Mouse (Mus musculus): ENCODE results near the gene Smarca2. TPM values are rescaled to one million over a fixed set of nuclear protein-coding genes. Genes with fewer than 3 reads are reported as not detected.

Gene Smarca2
- polyA plus RNA-seq, 1 experiment = 2.1 TPM

DNA sequence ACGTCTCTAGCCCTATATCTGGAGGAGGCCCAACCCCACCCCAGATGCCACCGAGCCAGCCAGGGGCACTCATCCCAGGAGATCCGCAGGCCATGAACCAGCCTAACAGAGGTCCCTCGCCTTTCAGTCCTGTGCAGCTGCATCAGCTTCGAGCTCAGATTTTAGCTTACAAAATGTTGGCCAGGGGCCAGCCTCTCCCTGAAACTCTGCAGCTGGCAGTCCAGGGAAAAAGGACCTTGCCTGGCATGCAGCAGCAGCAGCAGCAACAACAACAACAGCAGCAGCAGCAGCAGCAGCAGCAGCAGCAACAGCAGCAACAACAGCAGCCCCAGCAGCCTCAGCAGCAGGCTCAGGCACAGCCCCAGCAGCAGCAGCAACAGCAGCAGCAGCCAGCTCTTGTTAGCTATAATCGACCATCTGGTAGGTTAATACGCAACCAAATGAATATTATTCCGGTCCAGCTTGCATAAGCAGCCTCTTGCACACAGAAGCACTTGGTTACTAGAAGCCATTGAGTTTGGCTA lies 25.9 kb downstream of the Smarca2 start:
- H3K36me3 ChIP-seq (ENCODE audit: control insufficient read depth, insufficient read depth) = no peaks in the 10 kb centered on the region
- H3K27me3 ChIP-seq (ENCODE audit: control insufficient read depth, insufficient read depth, insufficient read length) = no peaks in the 10 kb centered on the region
- H3ac ChIP-seq (ENCODE audit: control insufficient read depth, insufficient read length, low read depth) = no peak overlapping the region
- no peaks in the 10 kb centered on the region for H3K79me3 ChIP-seq (ENCODE audit: low read depth)
- TF ChIP-seq MYOD1 (IDR thresholded peaks at IDR 0.05; ENCODE audit: control insufficient read depth, insufficient read length, low read depth) (no peak), MAX (IDR thresholded peaks at IDR 0.05) (no peak), MYOG (IDR thresholded peaks at IDR 0.05; ENCODE audit: control insufficient read depth, extremely low read depth, insufficient read length) (no peak), USF1 (IDR thresholded peaks at IDR 0.05; ENCODE audit: low read depth) (no peak), FOSL1 (IDR thresholded peaks at IDR 0.05; ENCODE audit: insufficient read depth, low read length, poor library complexity, severe bottlenecking) (no peak)
- no peak overlapping the region for H3K4me3 ChIP-seq (ENCODE audit: insufficient read depth, poor library complexity, severe bottlenecking)
- H3K79me2 ChIP-seq (ENCODE audit: control insufficient read depth, insufficient read depth) = no peaks in the 10 kb centered on the region

DNA sequence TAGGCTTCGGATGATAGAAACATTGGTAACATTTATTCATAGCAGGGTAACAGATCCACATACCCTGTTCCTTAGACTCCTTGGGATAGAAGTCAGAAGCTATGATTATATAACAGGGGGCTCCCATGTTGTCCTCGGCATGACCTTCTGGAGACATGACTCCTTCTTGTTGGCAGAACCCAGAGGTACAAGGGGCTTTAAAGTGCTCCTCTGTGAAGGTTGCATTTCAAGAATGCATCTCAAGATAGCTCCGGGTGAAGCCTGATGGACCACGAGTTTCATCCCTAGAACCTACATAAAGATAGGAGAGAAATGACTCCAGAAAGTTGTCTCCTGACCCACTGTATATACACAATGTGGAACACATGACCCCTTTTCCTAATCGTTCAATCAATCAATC lies 27.4 kb downstream of the Smarca2 start:
- H3K79me3 ChIP-seq (ENCODE audit: low read depth) = no peaks in the 10 kb centered on the region
- H3ac ChIP-seq (ENCODE audit: control insufficient read depth, insufficient read length, low read depth) = no peak overlapping the region
- no peak overlapping the region for H3K4me3 ChIP-seq (ENCODE audit: insufficient read depth, poor library complexity, severe bottlenecking)
- H3K79me2 ChIP-seq (ENCODE audit: control insufficient read depth, insufficient read depth) = no peaks in the 10 kb centered on the region
- H3K36me3 ChIP-seq (ENCODE audit: control insufficient read depth, insufficient read depth) = no peaks in the 10 kb centered on the region
- no peaks in the 10 kb centered on the region for H3K27me3 ChIP-seq (ENCODE audit: control insufficient read depth, insufficient read depth, insufficient read length)
- TF ChIP-seq MYOG (IDR thresholded peaks at IDR 0.05; ENCODE audit: control insufficient read depth, extremely low read depth, insufficient read length) (no peak), MYOD1 (IDR thresholded peaks at IDR 0.05; ENCODE audit: control insufficient read depth, insufficient read length, low read depth) (no peak), USF1 (IDR thresholded peaks at IDR 0.05; ENCODE audit: low read depth) (no peak), FOSL1 (IDR thresholded peaks at IDR 0.05; ENCODE audit: insufficient read depth, low read length, poor library complexity, severe bottlenecking) (no peak), CEBPB (IDR thresholded peaks at IDR 0.05; ENCODE audit: low read depth) (no peak), MAX (IDR thresholded peaks at IDR 0.05) (no peak), CTCF (IDR thresholded peaks at IDR 0.05; ENCODE audit: control insufficient read depth, insufficient read depth, insufficient read length) (no peak)

DNA sequence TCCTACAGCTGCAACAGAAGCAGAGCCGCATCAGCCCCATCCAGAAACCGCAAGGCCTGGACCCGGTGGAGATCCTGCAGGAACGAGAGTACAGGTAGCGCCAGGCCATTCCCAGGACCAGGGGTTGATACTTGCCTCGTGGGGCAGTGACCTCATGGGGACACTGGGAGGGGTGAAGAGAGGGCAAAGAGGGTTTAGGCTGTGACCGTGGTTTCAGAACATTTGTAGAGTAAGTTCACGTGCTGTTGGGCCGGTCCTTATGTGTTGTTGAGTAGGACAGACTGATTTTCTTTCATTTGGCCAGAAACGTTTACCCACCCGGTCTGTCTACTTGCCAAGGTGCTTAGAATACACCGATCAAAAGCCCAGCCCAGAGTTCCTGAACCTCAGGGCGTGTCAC lies 35.7 kb downstream of the Smarca2 start:
- no peaks in the 10 kb centered on the region for H3K36me3 ChIP-seq (ENCODE audit: control insufficient read depth, insufficient read depth)
- no peaks in the 10 kb centered on the region for H3K79me2 ChIP-seq (ENCODE audit: control insufficient read depth, insufficient read depth)
- no peaks in the 10 kb centered on the region for H3K79me3 ChIP-seq (ENCODE audit: low read depth)
- no peaks in the 10 kb centered on the region for H3K27me3 ChIP-seq (ENCODE audit: control insufficient read depth, insufficient read depth, insufficient read length)
- no peak overlapping the region for H3K4me3 ChIP-seq (ENCODE audit: insufficient read depth, poor library complexity, severe bottlenecking)
- no peak for TF ChIP-seq CTCF (IDR thresholded peaks at IDR 0.05; ENCODE audit: control insufficient read depth, insufficient read depth, insufficient read length)
- H3ac ChIP-seq (ENCODE audit: control insufficient read depth, insufficient read length, low read depth) = no peak overlapping the region

DNA sequence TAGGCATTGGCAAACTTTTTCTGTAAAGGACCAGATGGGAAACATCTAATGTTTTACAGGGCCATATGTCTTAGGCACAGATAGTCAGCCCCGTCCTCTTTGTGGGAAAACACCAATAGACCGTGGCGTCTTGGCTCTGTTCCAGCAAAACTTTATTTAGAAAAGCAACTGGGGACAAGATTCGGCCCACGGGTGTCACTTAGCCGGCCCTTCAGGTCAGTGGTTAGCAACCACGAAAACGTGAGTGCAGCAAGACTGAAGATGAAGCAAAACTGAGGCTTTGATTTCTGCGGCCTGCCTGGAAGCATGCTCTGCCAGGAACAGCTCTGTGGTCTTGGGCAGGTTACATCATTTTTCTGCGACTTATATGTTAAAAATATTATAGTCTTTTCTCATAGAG lies 36.4 kb downstream of the Smarca2 start:
- TF ChIP-seq CEBPB (IDR thresholded peaks at IDR 0.05; ENCODE audit: low read depth) = no peak
- no peak for TF ChIP-seq MYOG (IDR thresholded peaks at IDR 0.05; ENCODE audit: control insufficient read depth, extremely low read depth, insufficient read length)
- TF ChIP-seq CTCF (IDR thresholded peaks at IDR 0.05; ENCODE audit: control insufficient read depth, insufficient read depth, insufficient read length) = no peak
- TF ChIP-seq USF1 (IDR thresholded peaks at IDR 0.05; ENCODE audit: low read depth) = no peak
- no peak for TF ChIP-seq MYOD1 (IDR thresholded peaks at IDR 0.05; ENCODE audit: control insufficient read depth, insufficient read length, low read depth)
- no peak for TF ChIP-seq FOSL1 (IDR thresholded peaks at IDR 0.05; ENCODE audit: insufficient read depth, low read length, poor library complexity, severe bottlenecking)
- TF ChIP-seq MAX (IDR thresholded peaks at IDR 0.05) = no peak
- H3ac ChIP-seq (ENCODE audit: control insufficient read depth, insufficient read length, low read depth) = no peak overlapping the region
- no peaks in the 10 kb centered on the region for H3K36me3 ChIP-seq (ENCODE audit: control insufficient read depth, insufficient read depth)
- no peak overlapping the region for H3K4me3 ChIP-seq (ENCODE audit: insufficient read depth, poor library complexity, severe bottlenecking)
- H3K79me2 ChIP-seq (ENCODE audit: control insufficient read depth, insufficient read depth) = no peaks in the 10 kb centered on the region
- H3K79me3 ChIP-seq (ENCODE audit: low read depth) = no peaks in the 10 kb centered on the region
- no peaks in the 10 kb centered on the region for H3K27me3 ChIP-seq (ENCODE audit: control insufficient read depth, insufficient read depth, insufficient read length)

DNA sequence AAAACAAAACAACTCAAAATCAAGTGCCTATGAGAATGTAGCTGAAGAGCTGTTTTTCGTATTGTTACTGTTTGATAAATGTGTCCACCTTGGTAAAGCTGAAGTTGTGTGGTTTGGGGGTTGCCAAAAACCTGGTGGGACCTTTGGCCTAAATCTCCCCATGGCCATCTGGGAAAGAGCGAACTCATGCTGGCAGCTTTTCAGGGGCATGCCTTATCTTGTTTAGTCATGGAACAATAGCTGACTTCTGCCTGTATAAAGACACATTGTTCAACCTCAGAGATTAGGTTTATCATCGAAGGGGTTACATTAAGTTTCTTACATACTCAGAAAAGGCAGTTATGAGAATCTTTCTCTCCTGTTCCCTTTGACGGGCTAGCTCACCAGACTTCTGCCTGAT lies 38.2 kb downstream of the Smarca2 start:
- TF ChIP-seq CEBPB (IDR thresholded peaks at IDR 0.05; ENCODE audit: low read depth) (no peak), CTCF (IDR thresholded peaks at IDR 0.05; ENCODE audit: control insufficient read depth, insufficient read depth, insufficient read length) (no peak), MYOD1 (IDR thresholded peaks at IDR 0.05; ENCODE audit: control insufficient read depth, insufficient read length, low read depth) (no peak), USF1 (IDR thresholded peaks at IDR 0.05; ENCODE audit: low read depth) (no peak), MYOG (IDR thresholded peaks at IDR 0.05; ENCODE audit: control insufficient read depth, extremely low read depth, insufficient read length) (no peak), MAX (IDR thresholded peaks at IDR 0.05) (no peak), FOSL1 (IDR thresholded peaks at IDR 0.05; ENCODE audit: insufficient read depth, low read length, poor library complexity, severe bottlenecking) (no peak)

DNA sequence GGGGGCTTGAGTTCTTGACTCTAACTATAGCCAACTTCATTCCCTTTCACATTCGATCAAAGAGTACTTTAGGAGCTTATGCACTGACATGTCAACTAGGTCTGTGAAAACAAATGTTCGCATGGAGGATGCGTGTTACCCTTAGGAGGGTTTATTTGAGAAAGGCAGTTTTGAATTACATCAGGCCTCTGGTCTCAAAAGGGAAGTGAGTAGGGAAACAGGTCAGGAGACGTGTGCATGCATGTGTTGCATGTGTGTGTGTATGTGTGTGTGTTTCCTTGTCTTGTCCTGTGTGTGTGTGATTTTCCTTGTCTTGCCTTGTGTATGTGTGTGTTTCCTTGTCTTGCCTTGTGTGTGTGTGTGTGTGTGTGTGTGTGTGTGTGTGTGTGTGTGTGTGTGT lies 39.1 kb downstream of the Smarca2 start:
- H3K36me3 ChIP-seq (ENCODE audit: control insufficient read depth, insufficient read depth) = no peaks in the 10 kb centered on the region
- H3K79me2 ChIP-seq (ENCODE audit: control insufficient read depth, insufficient read depth) = no peaks in the 10 kb centered on the region
- no peaks in the 10 kb centered on the region for H3K27me3 ChIP-seq (ENCODE audit: control insufficient read depth, insufficient read depth, insufficient read length)
- H3ac ChIP-seq (ENCODE audit: control insufficient read depth, insufficient read length, low read depth) = no peak overlapping the region
- TF ChIP-seq FOSL1 (IDR thresholded peaks at IDR 0.05; ENCODE audit: insufficient read depth, low read length, poor library complexity, severe bottlenecking) (no peak), USF1 (IDR thresholded peaks at IDR 0.05; ENCODE audit: low read depth) (no peak), CEBPB (IDR thresholded peaks at IDR 0.05; ENCODE audit: low read depth) (no peak), MAX (IDR thresholded peaks at IDR 0.05) (no peak), MYOG (IDR thresholded peaks at IDR 0.05; ENCODE audit: control insufficient read depth, extremely low read depth, insufficient read length) (no peak), CTCF (IDR thresholded peaks at IDR 0.05; ENCODE audit: control insufficient read depth, insufficient read depth, insufficient read length) (no peak), MYOD1 (IDR thresholded peaks at IDR 0.05; ENCODE audit: control insufficient read depth, insufficient read length, low read depth) (no peak)
- H3K4me3 ChIP-seq (ENCODE audit: insufficient read depth, poor library complexity, severe bottlenecking) = no peak overlapping the region
- H3K79me3 ChIP-seq (ENCODE audit: low read depth) = no peaks in the 10 kb centered on the region

More for the DNA sequence above, 38.2 kb downstream of the Smarca2 start:
- H3K36me3 ChIP-seq (ENCODE audit: control insufficient read depth, insufficient read depth) = no peaks in the 10 kb centered on the region
- no peaks in the 10 kb centered on the region for H3K79me2 ChIP-seq (ENCODE audit: control insufficient read depth, insufficient read depth)
- H3K79me3 ChIP-seq (ENCODE audit: low read depth) = no peaks in the 10 kb centered on the region
- no peaks in the 10 kb centered on the region for H3K27me3 ChIP-seq (ENCODE audit: control insufficient read depth, insufficient read depth, insufficient read length)
- no peak overlapping the region for H3K4me3 ChIP-seq (ENCODE audit: insufficient read depth, poor library complexity, severe bottlenecking)
- no peak overlapping the region for H3ac ChIP-seq (ENCODE audit: control insufficient read depth, insufficient read length, low read depth)
